Mouse (Mus musculus): ENCODE data around the gene Olfr761.
"Not testable (repeated sequence)": the region's sequence is repeated elsewhere in the genome, so short reads cannot be mapped to it uniquely, and the experiment has no call there.

The Olfr761 gene

DNA sequence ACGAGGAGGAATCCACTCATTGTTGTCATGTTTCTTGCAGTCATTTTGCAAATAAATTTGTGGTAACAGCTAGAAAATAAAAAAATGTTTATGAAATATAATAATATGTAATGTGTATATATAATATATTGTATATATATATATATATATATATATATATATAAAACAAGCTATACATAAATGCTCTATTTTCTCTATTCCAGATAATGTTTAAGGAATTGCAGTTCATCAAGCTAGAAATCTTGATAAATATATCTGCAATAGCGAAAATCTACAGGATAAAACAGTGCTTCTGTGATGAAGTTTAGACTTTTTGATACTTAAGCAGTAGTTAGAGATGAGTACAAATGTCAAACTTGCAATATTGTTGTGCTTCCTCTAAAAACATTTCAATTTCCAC, at the start of gene Olfr761:
Olfr761 (minus strand) TSS at position 101 of the 400 bp plus-strand sequence.
- DNase-seq (ENCODE audit: low spot score in 2 of 2): no peak

DNA sequence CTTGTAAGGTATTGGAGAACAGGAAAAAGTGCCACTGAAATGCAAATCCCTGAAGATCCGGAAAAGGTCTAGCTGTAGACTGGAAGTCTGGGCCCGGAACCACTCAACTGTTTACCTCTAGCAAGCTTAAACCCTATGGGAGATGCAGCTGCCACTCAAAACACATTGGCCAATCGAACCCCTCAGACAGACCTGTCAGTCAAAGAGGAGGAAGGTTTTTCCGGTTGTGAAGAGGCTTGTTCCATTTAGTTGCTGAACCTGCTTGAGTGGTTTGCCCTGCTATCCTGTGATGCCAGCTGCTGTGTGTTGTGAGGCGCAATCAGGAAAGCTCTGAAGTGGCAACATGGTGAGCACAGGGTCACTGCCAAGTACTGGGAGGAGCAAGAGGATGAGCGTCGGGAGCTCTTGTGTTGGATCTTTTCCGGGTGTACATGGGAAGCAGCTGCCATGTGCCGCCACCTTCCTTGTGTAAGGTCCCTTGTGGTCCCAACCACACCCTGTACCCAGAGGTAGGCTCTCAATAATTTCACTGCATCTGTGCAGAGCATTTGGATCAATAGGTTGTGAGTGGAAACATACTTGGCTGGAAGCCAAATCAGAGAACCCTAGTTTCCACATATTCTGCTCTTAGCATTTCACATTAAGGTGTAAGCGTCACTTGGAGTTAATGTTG, 42.9 kb upstream of the Olfr761 start:
- no peak for DNase-seq (ENCODE audit: low spot score in 2 of 2)

GRCm38 (mm10) chr17:37990453-37990961, 37.6 kb upstream of the Olfr761 start:
- DNase-seq (ENCODE audit: low spot score in 2 of 2): no peak

- DNase-seq (ENCODE audit: low spot score in 2 of 2): no peak
Observed at GRCm38 (mm10) chr17:37973591-37973990, 20.7 kb upstream of the Olfr761 start.

DNA sequence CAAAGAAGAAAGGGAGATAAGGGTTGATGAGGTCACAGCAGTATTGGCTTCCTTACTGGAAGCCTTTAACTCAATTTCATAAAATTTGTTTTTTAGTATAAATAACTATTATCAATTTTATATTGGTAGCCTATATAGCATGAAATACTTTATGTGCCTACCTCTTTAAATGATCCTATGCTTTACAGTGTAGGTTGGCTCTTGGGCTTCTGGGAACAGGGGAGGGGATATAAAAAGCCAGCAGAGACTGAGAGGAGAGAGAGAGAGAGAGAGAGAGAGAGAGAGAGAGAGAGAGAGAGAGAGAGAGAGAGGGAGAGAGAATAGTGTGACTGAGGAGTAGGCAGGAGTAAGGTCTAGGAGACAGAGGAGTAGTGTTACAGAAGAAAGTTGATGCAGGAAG, 32.6 kb downstream of the Olfr761 start, which contains the start of gene Olfr128:
Olfr128 (plus strand) TSS at position 301 of the 400 bp plus-strand sequence.
- no peak for DNase-seq (ENCODE audit: low spot score in 2 of 2)

GRCm38 (mm10) chr17:37906821-37907220, 46.1 kb downstream of the Olfr761 start:
- not testable (repeated sequence) for DNase-seq (ENCODE audit: low spot score in 2 of 2)

Measured in urinary bladder, postnatal 36 days (tissue).